Mouse (Mus musculus): ENCODE data around the gene Rpl13. TPM values are rescaled to one million over a fixed set of nuclear protein-coding genes. Genes with fewer than 3 reads are reported as not detected.

Gene Rpl13
- 1,017 TPM for polyA plus RNA-seq (2021)

DNA sequence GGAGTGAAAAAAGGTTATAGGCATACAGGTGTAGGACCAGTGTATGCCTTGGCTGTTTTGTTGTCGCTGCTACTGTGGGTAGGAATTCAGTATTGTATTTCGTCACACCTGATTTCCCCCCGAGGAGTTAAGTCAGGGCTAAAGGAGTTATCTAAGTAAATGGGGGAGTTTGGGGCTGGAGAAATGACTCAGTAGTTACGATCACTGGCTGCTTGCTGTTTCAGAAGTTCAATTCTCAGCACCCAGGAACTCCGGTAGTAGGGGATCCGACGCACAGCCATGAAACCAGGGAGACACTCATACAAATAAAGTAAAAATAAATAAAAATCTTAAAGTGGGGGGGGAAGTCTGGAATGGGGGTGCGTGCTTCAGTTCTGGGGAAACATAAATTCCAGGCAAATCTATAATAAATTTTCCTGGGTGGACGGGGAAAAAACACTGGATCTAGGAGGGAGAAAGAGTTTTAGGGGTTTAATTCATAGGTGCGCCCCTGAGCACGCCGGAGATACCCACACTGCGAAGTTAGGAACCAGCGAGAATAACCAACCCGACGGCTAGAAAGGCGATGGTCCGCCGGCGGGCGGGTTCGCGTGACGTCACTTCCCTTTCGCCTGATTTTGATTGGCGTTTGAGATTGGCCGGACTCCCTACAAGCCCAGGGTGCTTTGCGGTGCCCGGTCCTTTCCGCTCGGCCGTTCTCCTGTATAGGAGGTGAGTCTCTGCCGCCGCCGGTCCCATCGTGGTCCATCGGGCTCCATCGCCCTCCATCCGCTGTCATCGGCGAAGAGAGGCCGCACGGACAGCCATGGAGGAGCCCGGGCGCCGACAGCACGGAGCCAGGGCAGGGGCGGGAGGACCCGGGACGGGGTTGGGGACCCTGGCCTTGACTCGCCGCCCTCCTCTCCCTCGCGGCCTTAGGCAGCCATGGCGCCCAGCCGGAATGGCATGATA lies at the start of gene Rpl13:
Gene Rpl13 (plus strand): TSS at position 616 of the 951 bp plus-strand sequence.
- no peaks in the 10 kb centered on the region for H3K27me3 ChIP-seq
- in situ Hi-C loops (cut with MboI; ENCODE audit: low pct_unique_long_range_greater_than_20kb): loop anchor here (5.0 kb wide), 1 partner anchor 270 kb away; no protein-coding TSS in a partner anchor
- peak; percentile 65 for ATAC-seq
- ChIA-PET CTCF (interaction anchor here (1.3 to 2.7 kb wide), 3 partner anchors 14 to 267 kb away, joined by 3 to 10 read pairs (median 8); no protein-coding TSS in a partner anchor), POLR2A (no interaction called here)
- no peak for TF ChIP-seq CTCF (IDR thresholded peaks at IDR 0.05)
- DNase-seq (ENCODE audit: low read depth, low spot score): peak; percentile 83

DNA sequence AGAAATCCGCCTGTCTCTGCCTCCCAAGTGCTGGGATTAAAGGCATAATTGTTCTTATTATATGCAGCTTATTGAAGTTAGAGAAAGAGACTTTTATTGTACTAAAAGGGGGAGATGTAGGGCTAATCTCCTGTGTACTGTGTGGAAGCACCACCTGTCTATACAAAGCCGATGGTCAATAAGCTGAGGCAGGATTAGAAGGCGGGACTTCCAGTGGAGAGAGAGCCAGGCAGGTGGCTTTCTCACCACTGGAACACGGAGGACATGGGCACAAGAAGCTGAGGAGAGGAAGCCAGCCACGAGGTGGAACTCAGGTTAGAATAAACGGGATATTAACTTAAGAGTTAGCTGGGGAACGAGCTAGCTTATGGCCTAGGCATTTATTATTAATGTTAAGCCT lies 39.4 kb upstream of the Rpl13 start, which contains the start of gene Spg7:
Gene Spg7 (plus strand): TSS at position 222 of the 400 bp plus-strand sequence.
- H3K27me3 ChIP-seq: no peaks in the 10 kb centered on the region
- no peak for ATAC-seq
- POLR2A ChIA-PET: no interaction called here
- DNase-seq (ENCODE audit: low read depth, low spot score): no peak
- CTCF ChIA-PET: interaction anchor here (0.6 to 1.0 kb wide), 2 partner anchors 20 to 156 kb away, joined by 3 to 4 read pairs; partner anchors contain the start of gene Ankrd11
- no peak for TF ChIP-seq CTCF (IDR thresholded peaks at IDR 0.05)
- in situ Hi-C loops (cut with MboI; ENCODE audit: low pct_unique_long_range_greater_than_20kb): loop anchor here (10.0 kb wide), 1 partner anchor 228 kb away; no protein-coding TSS in a partner anchor

DNA sequence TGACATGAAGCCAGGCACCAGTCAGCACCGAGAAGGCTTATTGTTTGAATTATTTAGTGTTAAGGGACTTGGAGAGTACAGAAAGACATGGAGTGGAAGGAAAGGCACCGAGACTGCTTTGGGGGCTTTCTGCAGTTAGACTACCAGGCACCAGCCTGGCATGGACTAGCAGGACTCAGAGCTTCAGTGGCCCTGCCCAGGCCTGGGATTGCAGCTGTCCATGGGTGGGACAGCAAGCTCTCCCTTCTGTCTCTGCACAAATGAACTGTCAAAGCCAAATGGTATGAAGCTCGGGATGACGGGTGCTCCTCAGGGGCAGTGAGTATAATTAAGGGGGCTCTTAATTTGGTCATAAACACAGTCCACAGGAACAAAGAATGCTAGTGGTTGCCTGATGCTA lies 38.1 kb upstream of the Rpl13 start:
- TF ChIP-seq CTCF (IDR thresholded peaks at IDR 0.05): no peak
- ATAC-seq (no peak), DNase-seq (ENCODE audit: low read depth, low spot score) (no peak)
- in situ Hi-C loops (cut with MboI; ENCODE audit: low pct_unique_long_range_greater_than_20kb): loop anchor here (10.0 kb wide), 1 partner anchor 229 kb away; no protein-coding TSS in a partner anchor
- no peaks in the 10 kb centered on the region for H3K27me3 ChIP-seq
- ChIA-PET CTCF (no interaction called here), POLR2A (interaction anchor here (1.7 kb wide), 1 partner anchor 16 kb away, joined by 8 read pairs; no protein-coding TSS in a partner anchor)

DNA sequence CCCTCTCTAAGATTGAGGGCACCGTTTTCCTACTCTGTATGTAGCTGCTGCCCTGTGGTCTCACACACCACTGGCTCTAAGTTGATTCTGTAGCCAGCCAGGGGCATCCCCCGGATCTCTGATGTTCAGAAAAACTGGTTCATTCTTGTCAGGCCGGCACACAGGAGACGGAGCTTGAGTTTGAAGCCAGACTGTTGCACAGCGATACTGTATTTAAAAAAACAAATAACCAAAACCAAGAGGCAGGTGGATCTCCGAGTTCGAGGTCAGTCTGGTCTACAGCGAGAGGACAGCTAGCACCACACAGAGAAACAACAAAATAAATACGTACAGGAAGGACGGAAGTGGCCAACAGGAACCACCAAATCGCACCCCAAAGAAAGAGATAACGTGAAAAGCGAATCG lies 37.3 kb upstream of the Rpl13 start:
- no peak for TF ChIP-seq CTCF (IDR thresholded peaks at IDR 0.05)
- in situ Hi-C loops (cut with MboI; ENCODE audit: low pct_unique_long_range_greater_than_20kb): loop anchor here (10.0 kb wide), 1 partner anchor 230 kb away; no protein-coding TSS in a partner anchor
- POLR2A ChIA-PET: interaction anchor here (1.0 to 1.7 kb wide), 2 partner anchors 17 to 158 kb away, joined by 6 to 8 read pairs; no protein-coding TSS in a partner anchor
- peak; percentile 23 for ATAC-seq
- CTCF ChIA-PET: interaction anchor here (1.2 kb wide), 1 partner anchor 22 kb away, joined by 3 read pairs; no protein-coding TSS in a partner anchor
- DNase-seq (ENCODE audit: low read depth, low spot score): no peak
- no peaks in the 10 kb centered on the region for H3K27me3 ChIP-seq

DNA sequence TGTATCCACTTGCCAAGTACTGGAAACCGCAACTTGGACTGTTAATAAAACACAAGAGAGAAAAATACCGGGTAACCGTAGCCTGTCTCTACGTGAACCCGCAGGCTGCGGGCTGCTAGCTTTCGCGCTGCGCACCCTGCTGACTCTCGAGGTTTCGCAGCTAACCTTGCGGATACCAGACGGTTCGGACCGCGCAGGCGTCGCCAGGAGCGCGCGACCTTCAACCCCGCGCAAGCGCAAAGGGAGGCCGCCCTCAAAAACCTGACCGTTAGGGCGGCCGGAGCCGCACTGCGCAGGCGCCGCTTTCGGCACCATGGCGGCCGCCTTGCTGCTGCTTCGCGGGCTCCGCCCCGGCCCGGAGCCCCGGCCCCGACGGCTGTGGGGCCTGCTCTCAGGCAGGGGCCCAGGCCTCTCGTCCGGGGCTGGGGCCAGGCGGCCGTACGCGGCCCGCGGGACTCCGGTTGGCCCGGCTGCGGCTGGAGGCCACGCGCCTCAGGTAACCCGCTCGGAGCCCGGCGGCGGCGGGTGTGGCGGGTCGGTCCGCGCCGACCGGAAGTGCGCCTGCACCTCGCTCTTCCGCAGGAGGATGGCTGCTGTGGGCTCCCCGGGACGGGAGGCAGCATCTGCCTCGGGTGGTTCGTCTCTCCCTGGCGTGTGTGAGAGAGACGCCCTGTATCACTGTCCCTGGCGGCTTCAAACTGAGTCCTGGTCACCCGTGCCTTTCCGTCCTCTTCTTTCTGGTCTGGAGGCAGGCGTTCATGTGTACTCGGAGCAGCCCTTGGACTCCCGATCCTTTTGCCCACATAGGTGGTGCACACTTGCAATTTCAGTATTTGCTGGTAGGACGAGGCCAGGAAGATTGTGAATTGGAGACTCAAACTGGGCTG lies 36.7 kb upstream of the Rpl13 start:
- POLR2A ChIA-PET: interaction anchor here (1.0 to 1.7 kb wide), 2 partner anchors 18 to 159 kb away, joined by 6 to 8 read pairs; no protein-coding TSS in a partner anchor
- in situ Hi-C loops (cut with MboI; ENCODE audit: low pct_unique_long_range_greater_than_20kb): loop anchor here (10.0 kb wide), 1 partner anchor 231 kb away; no protein-coding TSS in a partner anchor
- DNase-seq (ENCODE audit: low read depth, low spot score): peak; percentile 71
- TF ChIP-seq CTCF (IDR thresholded peaks at IDR 0.05): peak; percentile 89
- CTCF ChIA-PET: interaction anchor here (1.0 to 1.2 kb wide), 2 partner anchors 23 to 159 kb away, joined by 3 to 4 read pairs; no protein-coding TSS in a partner anchor
- no peaks in the 10 kb centered on the region for H3K27me3 ChIP-seq
- ATAC-seq: peak; percentile 75

DNA sequence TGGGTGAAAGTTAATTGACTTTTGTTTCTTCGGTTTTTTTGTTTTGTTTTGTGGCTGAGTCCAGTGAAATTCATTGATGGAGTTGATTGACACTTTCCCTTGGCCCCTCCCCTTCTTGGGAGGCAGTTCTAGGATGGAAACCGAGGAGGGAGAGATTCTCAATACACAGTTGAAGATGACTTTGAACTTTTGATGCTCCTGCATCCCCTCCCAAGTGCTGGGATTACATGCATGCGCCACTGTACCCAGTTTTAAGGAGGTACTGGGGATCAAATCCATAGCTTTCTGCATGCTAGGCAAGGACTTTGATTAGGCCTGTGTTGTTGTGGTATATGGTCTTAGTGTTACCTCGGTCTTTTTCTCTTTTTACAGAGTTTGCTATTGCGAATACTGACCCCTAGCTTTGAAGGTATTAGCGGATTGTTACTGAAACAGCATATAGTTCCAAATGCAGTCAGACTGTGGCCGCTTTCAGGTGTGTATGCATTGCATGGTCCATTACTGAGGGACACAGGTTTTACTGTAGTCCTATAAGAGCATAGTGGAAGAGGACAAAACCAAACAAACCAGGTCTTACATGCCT lies 36.0 kb upstream of the Rpl13 start:
- ChIA-PET POLR2A (interaction anchor here (0.9 kb wide), 1 partner anchor 24 kb away, joined by 3 read pairs; the partner anchor contains the start of gene Ankrd11), CTCF (interaction anchor here (1.0 to 1.7 kb wide), 2 partner anchors 9 to 160 kb away, joined by 4 read pairs; no protein-coding TSS in a partner anchor)
- ATAC-seq: no peak
- in situ Hi-C loops (cut with MboI; ENCODE audit: low pct_unique_long_range_greater_than_20kb): loop anchor here (10.0 kb wide), 1 partner anchor 231 kb away; no protein-coding TSS in a partner anchor
- no peak for DNase-seq (ENCODE audit: low read depth, low spot score)
- H3K27me3 ChIP-seq: no peaks in the 10 kb centered on the region
- no peak for TF ChIP-seq CTCF (IDR thresholded peaks at IDR 0.05)

DNA sequence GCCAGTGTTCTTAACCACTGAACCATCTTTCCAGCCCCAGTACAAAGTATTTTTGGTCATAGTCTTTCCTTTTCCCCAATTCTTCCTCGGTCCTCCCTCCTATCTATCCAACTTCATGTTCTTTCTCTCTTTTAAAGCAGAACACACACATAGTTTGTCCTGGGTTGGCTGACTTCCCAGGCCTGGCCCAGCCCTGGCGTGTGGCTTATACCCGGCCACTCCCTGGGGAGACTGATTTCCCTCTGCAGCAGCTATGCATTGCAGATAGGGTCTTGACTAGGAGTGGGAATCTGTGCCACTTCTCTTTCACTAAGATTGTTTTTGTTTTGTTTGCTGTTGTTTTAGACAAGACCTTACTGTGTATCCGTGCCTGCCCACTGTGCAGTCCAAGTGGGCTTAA lies 31.0 kb upstream of the Rpl13 start:
- no peak for DNase-seq (ENCODE audit: low read depth, low spot score)
- in situ Hi-C loops (cut with MboI; ENCODE audit: low pct_unique_long_range_greater_than_20kb): no loop called here
- no peak for ATAC-seq
- no peak for TF ChIP-seq CTCF (IDR thresholded peaks at IDR 0.05)
- POLR2A ChIA-PET: interaction anchor here (0.7 kb wide), 1 partner anchor 11 kb away, joined by 3 read pairs; no protein-coding TSS in a partner anchor
- no peaks in the 10 kb centered on the region for H3K27me3 ChIP-seq
- CTCF ChIA-PET: interaction anchor here (1.8 kb wide), 1 partner anchor 165 kb away, joined by 6 read pairs; no protein-coding TSS in a partner anchor

DNA sequence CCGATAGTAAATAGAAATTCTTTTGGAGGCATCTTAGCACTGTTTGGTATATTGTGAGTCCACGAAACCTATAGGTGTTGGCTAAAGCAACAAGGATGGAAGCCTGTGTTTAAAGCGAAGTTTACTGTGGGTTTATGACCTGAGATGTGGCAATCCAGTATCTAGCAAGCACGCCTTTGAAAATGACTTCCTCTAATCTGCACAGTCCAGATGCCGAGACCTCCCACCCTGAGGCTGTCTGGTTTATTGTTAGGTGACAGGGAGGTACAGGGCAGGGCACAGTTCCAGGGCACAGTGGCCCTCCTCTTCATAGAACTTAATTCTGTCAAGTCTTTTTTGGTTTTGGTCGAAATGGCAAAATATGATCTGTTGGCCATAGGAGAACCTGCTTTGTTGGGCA lies 24.9 kb upstream of the Rpl13 start:
- ATAC-seq (no peak), DNase-seq (ENCODE audit: low read depth, low spot score) (no peak)
- in situ Hi-C loops (cut with MboI; ENCODE audit: low pct_unique_long_range_greater_than_20kb): no loop called here
- no peaks in the 10 kb centered on the region for H3K27me3 ChIP-seq
- CTCF ChIA-PET: no interaction called here
- no peak for TF ChIP-seq CTCF (IDR thresholded peaks at IDR 0.05)
- POLR2A ChIA-PET: no interaction called here

DNA sequence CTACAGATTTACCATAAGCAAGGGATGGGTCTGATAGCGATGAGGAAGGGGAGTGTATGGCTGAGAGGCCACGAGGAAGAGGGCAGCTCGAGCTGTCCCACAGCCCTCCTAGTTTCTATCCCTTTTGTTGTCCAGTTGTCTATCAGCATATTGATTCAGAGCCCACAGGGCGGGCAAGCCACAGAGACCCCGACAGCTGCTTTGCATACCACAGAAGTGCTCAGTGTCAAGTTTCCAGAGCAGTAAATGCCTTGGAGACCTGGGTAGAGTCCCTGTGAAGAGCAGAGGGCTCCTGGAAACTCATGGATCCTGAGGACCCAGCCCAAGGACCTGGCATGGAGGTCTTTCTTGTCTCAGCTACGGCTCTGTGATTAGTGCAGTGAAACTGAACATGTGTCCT lies 19.2 kb upstream of the Rpl13 start:
- in situ Hi-C loops (cut with MboI; ENCODE audit: low pct_unique_long_range_greater_than_20kb): no loop called here
- CTCF ChIA-PET: no interaction called here
- H3K27me3 ChIP-seq: no peaks in the 10 kb centered on the region
- TF ChIP-seq CTCF (IDR thresholded peaks at IDR 0.05): no peak
- POLR2A ChIA-PET: no interaction called here
- ATAC-seq (no peak), DNase-seq (ENCODE audit: low read depth, low spot score) (no peak)
